Mouse (Mus musculus): Measurements from ENCODE around the gene Madcam1. TPM values are rescaled to one million over a fixed set of nuclear protein-coding genes. Genes with fewer than 3 reads are reported as not detected.
A peak's percentile ranks its signal among the peaks of the same experiment; 100 is the strongest.

Madcam1 gene
- 0.62 and 1.1 TPM in 2 replicates for polyA plus RNA-seq (2015; fragmentation: Nextera tagmentation; extraction: Ambion mirVana)

DNA sequence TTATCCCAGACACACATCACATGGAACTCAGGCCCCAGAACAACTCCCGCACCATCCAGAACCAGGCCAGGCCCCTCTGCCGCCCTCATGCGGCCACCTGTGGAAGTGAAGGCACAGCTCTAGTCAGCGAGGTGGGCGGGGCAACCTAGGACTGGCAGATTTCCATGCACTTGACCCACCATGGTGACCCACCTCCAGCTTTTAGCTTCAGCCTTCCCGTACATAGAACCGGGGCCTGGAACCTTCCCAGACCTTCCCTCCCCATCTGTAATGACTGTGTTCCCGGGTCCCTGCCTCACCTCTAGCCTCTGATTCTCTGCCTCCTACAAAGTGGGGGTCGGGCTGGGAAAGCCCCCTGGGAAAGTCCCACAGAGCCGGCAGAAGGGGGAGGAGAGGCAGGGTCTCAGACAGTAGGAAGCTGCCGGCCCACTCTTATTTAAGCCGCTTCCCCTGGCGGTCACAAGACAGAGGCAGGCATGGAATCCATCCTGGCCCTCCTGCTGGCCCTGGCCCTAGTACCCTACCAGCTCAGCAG, at the start of gene Madcam1:
TSS of gene Madcam1 (plus strand) at position 429 of the 535 bp plus-strand sequence.
- Histone ChIP-seq H3K4me2 (no peak within 1 kb of the TSS), H3K9me3 (no peaks in the 10 kb centered on the region), H3K27me3 (no peaks in the 10 kb centered on the region), H3K36me3 (no peaks in the 10 kb centered on the region), H3K4me3 (no peak within 1 kb of the TSS), H3K9ac (no peak within 1 kb of the TSS), H3K27ac (replicated peaks) (no peak within 1 kb of the TSS), H3K4me1 (replicated peaks) (peaks cover 12% of the 10 kb centered on the region)
- 12% methylated on average over 13 of the region's 13 CpGs for WGBS
- no peak for ATAC-seq (ENCODE audit: low read depth)

DNA sequence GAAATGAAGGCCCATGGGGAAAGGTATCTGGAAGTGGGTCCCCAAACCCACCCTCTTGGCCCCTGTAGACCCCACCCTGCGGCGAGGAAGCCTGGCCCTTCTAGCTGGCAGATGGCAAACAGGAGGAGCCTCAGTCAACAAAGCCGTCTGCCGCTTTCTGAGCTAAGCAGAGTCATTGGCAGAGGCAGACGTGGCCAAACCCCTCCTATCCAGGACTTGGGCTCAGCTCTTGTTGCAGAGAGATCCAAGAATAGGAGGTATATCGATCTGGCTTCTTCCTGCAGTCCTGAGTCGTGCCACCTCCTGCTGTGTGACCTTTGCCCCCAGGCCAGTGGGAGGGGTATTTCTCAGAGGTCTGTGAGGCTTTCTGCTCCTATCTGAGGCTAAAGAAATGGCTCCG, 48.5 kb upstream of the Madcam1 start:
- Histone ChIP-seq H3K9ac (no peak overlapping the region), H3K27ac (replicated peaks) (no peak overlapping the region), H3K4me3 (no peak overlapping the region), H3K4me1 (replicated peaks) (peaks cover 25% of the 10 kb centered on the region), H3K36me3 (peaks cover 21% of the 10 kb centered on the region; the same call in 1 of the 2 replicates), H3K9me3 (no peaks in the 10 kb centered on the region), H3K4me2 (no peak overlapping the region), H3K27me3 (peaks cover 29% of the 10 kb centered on the region)
- ATAC-seq (ENCODE audit: low read depth): no peak
- WGBS: 13% methylated on average over 8 of the region's 8 CpGs

DNA sequence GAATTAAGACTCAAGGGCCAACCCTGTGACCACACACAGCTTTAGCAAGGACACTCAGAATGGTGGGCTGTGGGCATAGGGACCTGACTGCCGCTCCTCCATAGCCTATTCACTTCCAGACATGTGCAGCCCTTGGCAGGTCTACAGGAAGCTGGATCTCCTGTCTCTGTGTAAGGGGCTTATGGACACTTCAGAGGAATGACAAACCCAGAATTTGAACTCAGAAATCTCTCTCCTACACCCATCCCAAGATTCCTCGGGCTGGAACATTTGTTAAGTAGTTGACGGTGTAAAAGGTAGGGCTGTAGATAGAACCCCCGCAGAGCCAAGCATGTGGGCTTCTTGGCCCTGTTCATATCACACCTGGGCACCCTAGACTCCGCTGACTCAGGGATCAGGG, 48.0 kb upstream of the Madcam1 start:
- Histone ChIP-seq H3K36me3 (peaks cover 25% of the 10 kb centered on the region; the same call in 1 of the 2 replicates), H3K27ac (replicated peaks) (no peak overlapping the region), H3K4me2 (no peak overlapping the region), H3K4me1 (replicated peaks) (peaks cover 25% of the 10 kb centered on the region), H3K9me3 (no peaks in the 10 kb centered on the region), H3K9ac (no peak overlapping the region), H3K27me3 (peaks cover 24% of the 10 kb centered on the region), H3K4me3 (no peak overlapping the region)
- no peak for ATAC-seq (ENCODE audit: low read depth)
- WGBS: 86% methylated on average over 5 of the region's 5 CpGs

DNA sequence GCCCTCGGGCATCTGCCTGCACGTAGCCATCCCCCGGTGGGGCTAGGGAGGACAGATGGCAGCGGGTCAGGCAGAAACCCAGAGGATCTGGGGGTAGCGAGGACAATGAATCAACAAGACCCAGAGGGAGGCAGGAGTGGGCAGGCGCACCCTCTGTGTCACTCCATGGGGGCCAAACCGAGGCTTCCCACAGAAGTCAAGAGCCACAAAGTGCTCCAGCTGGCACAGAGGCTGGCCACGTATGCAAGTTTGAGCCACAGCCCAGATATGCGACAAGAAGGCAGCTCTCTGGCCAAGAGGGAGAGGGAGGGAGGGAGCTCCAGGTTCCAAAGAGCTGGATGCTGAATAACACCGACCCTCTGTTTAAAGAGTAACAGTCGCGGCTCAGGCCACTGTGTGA, 40.4 kb upstream of the Madcam1 start:
- 61% methylated on average over 12 of the region's 12 CpGs for WGBS
- H3K4me3 ChIP-seq: no peak overlapping the region
- H3K27me3 ChIP-seq: no peaks in the 10 kb centered on the region

DNA sequence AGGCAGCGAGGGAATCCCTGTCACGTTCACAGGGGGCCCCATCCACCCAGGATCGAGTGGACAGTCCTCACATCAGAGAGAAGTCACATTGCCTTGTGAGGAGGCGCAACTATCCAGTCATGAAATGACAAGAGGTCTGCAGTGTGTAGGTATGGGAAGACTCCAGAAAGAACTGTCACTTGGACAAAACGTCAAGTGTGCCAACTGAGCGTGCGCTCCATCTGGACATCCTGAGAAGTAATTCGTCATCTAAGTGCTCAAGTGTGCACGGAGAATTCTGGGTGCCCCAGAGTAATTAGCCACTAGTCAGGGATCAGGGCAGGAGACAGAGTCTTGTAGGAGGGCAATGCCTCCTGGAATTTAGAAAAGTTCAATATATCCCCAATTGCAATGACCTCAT, 39.0 kb upstream of the Madcam1 start:
- Histone ChIP-seq H3K36me3 (peaks cover 21% of the 10 kb centered on the region), H3K4me3 (no peak overlapping the region), H3K9ac (no peak overlapping the region), H3K27me3 (no peaks in the 10 kb centered on the region), H3K4me2 (no peak overlapping the region), H3K4me1 (replicated peaks) (no peaks in the 10 kb centered on the region), H3K27ac (replicated peaks) (no peak overlapping the region), H3K9me3 (no peaks in the 10 kb centered on the region)
- ATAC-seq (ENCODE audit: low read depth): no peak
- 81% methylated on average over 9 of the region's 9 CpGs for WGBS

More for the DNA sequence above, 40.4 kb upstream of the Madcam1 start:
- no peaks in the 10 kb centered on the region for H3K4me1 ChIP-seq (replicated peaks)
- no peak overlapping the region for H3K9ac ChIP-seq
- no peak for ATAC-seq (ENCODE audit: low read depth)
- H3K9me3 ChIP-seq: no peaks in the 10 kb centered on the region
- H3K27ac ChIP-seq (replicated peaks): no peak overlapping the region
- peaks cover 32% of the 10 kb centered on the region for H3K36me3 ChIP-seq
- H3K4me2 ChIP-seq: no peak overlapping the region

DNA sequence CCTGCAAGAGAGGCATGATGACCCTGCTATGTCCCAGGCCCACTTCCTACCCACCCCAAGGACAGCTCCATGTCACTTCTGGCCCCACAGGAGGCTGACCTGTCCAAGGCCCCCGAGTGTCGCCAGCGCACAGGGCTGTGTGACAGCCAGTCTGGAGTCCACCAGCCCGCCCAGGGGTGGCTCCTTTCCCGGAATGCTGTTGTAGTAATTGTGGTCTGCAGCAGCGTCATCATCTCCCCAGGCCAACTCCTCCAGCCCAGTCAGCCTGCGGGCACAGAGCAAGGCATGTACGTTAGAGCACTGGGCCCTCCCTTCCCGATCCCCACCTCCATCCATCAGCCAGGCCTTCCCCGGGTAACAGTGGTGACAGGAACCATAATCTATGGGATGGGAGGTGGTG, 38.2 kb upstream of the Madcam1 start:
- H3K9me3 ChIP-seq: no peaks in the 10 kb centered on the region
- H3K9ac ChIP-seq: no peak overlapping the region
- no peaks in the 10 kb centered on the region for H3K27me3 ChIP-seq
- 81% methylated on average over 10 of the region's 10 CpGs for WGBS
- no peak for ATAC-seq (ENCODE audit: low read depth)
- no peak overlapping the region for H3K4me3 ChIP-seq
- peaks cover 14% of the 10 kb centered on the region for H3K36me3 ChIP-seq
- no peaks in the 10 kb centered on the region for H3K4me1 ChIP-seq (replicated peaks)
- H3K27ac ChIP-seq (replicated peaks): no peak overlapping the region
- no peak overlapping the region for H3K4me2 ChIP-seq

DNA sequence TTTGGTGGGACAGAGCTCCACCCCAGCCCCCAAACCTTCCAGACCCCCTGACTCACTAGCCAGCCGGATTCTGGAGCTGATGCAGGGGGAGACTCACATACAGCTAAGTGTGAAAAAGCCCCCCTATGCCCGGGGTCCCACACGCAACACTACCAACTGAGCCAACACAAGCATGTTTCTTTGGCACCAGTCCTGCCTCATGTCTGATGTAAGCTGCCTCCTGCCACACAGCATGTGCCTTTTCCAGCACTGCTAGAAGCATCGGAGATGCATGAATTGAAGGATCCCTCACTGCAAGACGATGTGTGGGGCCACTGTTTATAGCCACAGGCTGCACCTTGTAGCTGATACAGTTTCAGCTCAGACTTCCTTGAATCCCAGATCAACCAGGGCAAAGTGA, 36.0 kb upstream of the Madcam1 start:
- Histone ChIP-seq H3K27me3 (no peaks in the 10 kb centered on the region), H3K4me1 (replicated peaks) (no peaks in the 10 kb centered on the region), H3K27ac (replicated peaks) (no peak overlapping the region), H3K9me3 (no peaks in the 10 kb centered on the region), H3K4me2 (no peak overlapping the region), H3K4me3 (no peak overlapping the region), H3K36me3 (peaks cover 12% of the 10 kb centered on the region; the same call in 1 of the 2 replicates), H3K9ac (no peak overlapping the region)
- 88% methylated on average over 5 of the region's 5 CpGs for WGBS
- no peak for ATAC-seq (ENCODE audit: low read depth)

DNA sequence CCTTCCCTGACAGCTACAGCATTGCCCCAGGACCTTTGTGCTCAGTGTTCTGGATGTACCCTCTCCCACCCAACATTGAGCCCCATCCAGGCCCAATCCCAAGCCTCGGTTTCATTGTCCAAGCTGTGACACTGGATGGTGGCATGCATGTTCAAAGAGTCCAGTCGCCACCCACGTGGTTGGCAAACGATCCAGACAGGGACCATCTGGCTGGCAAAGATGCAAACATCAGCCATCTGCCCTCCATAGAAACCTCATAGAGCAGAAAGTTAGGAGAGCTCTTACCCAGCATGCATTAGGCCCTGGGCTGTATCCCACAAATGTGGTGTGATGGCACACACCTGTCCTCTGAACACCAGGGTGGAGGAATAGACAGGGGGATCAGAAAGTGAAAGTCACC, 32.9 kb upstream of the Madcam1 start:
- H3K9me3 ChIP-seq: no peaks in the 10 kb centered on the region
- H3K4me3 ChIP-seq: no peak overlapping the region
- no peak overlapping the region for H3K4me2 ChIP-seq
- H3K9ac ChIP-seq: no peak overlapping the region
- ATAC-seq (ENCODE audit: low read depth): no peak
- no peaks in the 10 kb centered on the region for H3K36me3 ChIP-seq
- H3K4me1 ChIP-seq (replicated peaks): 0 out of 2 replicates have a peak, but pooled peaks cover 4% of the 10 kb centered on the region
- no peaks in the 10 kb centered on the region for H3K27me3 ChIP-seq
- H3K27ac ChIP-seq (replicated peaks): no peak overlapping the region
- 57% methylated on average over 4 of the region's 4 CpGs for WGBS

DNA sequence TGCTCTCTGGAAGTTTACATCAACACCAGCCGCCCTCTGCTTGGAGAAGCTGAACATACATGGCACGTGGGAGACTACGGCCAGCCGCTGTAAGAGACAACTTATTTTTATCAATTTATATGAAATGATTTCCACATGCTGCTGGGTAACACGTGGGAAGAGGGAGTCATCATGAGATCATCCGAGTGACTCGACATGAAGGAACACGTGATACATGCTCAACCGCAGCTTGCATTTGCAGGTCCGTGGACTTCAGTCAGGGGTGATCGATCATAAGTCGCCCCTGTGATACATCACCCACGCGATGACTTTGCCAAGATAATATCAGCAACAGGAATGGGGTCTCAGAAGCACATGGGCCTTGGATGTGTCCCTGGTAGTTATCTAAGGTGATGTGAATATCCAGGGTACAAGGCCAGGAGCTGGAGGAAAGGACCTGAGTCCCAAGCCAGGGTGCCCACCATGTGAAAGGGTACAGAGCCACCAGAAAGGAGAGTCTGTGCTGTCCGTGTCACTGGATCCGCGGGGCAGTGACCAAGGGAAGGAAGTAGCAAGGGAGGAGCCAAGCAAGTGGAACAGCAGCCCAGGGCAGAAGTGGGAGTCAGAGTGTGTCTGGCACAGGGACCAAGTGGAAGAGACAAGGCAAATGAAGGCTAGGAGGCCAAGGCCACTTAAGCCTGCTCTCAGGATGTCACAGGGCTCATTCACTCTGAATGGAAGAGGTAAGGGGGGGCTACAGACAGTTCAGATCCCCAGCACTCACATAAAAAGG, 31.2 kb upstream of the Madcam1 start:
- Histone ChIP-seq H3K4me3 (no peak overlapping the region), H3K27ac (replicated peaks) (no peak overlapping the region), H3K4me1 (replicated peaks) (peaks cover 11% of the 10 kb centered on the region), H3K4me2 (no peak overlapping the region), H3K27me3 (peaks cover 11% of the 10 kb centered on the region), H3K9me3 (no peaks in the 10 kb centered on the region), H3K36me3 (no peaks in the 10 kb centered on the region), H3K9ac (no peak overlapping the region)
- no peak for ATAC-seq (ENCODE audit: low read depth)
- WGBS: 87% methylated on average over 17 of the region's 17 CpGs

DNA sequence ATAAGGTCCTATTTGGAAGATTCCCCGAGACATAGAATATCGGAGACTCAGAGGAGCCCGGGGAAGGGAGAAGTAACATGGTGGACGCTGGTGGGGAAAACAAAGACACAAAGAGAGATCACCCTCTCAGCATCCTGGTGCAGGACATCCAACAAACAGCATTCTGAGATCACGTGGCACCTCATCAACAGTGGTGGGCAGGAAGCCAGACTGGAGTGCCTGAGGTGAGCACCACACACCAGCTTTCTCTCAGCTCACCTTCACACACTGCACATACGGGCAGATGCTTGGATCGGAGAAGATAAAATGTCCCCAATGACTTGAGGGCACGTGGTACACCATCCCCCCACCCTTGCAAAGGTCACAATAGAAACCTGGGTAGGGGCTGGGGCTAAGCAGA, 28.1 kb upstream of the Madcam1 start:
- Histone ChIP-seq H3K9me3 (no peaks in the 10 kb centered on the region), H3K4me1 (replicated peaks) (peaks cover 19% of the 10 kb centered on the region), H3K27ac (replicated peaks) (peak overlapping the region; percentile 94), H3K4me2 (peak overlapping the region; percentile 82), H3K9ac (peak overlapping the region; percentile 90), H3K27me3 (peaks cover 34% of the 10 kb centered on the region), H3K4me3 (peak overlapping the region; percentile 82), H3K36me3 (no peaks in the 10 kb centered on the region)
- ATAC-seq (ENCODE audit: low read depth): no peak; the same call in 1 of the 2 replicates
- WGBS: 71% methylated on average over 8 of the region's 8 CpGs

DNA sequence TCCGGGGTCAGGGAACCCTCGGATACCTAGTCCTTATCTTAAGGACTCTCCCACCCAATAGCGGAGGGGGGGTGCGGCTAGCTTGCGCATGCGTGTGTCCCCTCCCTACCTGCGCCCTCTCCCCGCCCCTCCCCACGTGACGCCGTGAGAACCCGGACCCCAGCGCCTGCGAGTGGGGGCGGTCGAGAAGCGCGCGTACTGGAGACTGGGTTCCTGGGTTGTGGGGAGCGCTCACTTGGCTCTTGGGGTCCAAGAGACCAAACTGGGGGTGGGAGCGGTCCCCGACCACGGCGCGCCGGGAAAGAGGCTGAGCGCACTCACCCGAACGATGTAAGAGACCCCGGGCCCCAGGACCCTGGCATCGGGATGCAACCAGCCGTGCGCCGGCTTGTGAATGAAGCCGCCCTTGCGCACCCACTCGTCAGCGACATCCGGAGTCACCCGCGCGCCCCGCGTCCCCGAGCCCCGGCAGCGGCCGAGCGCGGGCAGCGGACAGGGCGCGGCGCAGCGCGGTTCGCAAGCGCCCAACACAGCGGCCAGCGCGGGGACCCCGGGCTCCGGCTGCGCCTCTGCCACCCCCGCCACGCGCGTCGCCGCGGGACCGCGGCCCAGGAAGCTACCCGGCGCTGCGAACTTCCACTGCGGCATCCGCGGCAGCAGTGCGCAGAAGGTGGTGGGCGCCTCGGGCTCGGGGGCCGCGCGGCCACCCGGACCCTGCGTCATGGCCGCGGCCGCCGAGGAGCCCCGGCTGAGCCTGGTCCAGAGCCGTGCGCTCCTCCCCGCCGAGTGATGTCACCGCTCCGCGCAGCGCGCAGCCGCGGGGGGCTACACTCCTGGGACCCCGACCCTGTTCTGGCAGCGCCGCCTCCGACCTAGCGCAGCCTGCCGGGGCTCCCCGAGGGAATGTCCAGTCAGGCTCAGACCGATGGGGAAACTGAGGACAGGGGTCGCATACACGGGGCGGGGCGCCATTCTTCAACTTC, 26.9 kb upstream of the Madcam1 start, which contains the start of gene Shc2:
TSS of gene Shc2 (minus strand) at position 791 of the 983 bp plus-strand sequence.
- H3K4me1 ChIP-seq (replicated peaks): peaks cover 19% of the 10 kb centered on the region
- ATAC-seq (ENCODE audit: low read depth): peak; percentile 90
- H3K9me3 ChIP-seq: no peaks in the 10 kb centered on the region
- H3K27me3 ChIP-seq: peaks cover 34% of the 10 kb centered on the region
- H3K4me3 ChIP-seq: peak within 1 kb of the TSS; percentile 82
- H3K9ac ChIP-seq: peak within 1 kb of the TSS; percentile 90
- WGBS: under 1% methylated on average over 114 of the region's 116 CpGs
- no peaks in the 10 kb centered on the region for H3K36me3 ChIP-seq
- H3K4me2 ChIP-seq: peak within 1 kb of the TSS; percentile 82
- peak within 1 kb of the TSS; percentile 94 for H3K27ac ChIP-seq (replicated peaks)

Data from neural tube, embryonic 13.5 days (tissue).